Mouse (Mus musculus) liver, embryonic 11.5 days (tissue): ENCODE data around the gene Ddost. TPM values are rescaled to one million over a fixed set of nuclear protein-coding genes. Genes with fewer than 3 reads are reported as not detected.

Experiments
- ATAC-seq: fragments of 200-750 bp; cut with Nextera tagmentation; replicated peaks from 2 replicates; pipeline ENCODE4 v1.8.0; 2017; ENCODE audit warnings: moderate number of reproducible peaks, mild to moderate bottlenecking, moderate TSS enrichment, moderate library complexity; ENCODE audit not compliant: low FRiP score
- DNase-seq: peaks from one replicate; pipeline ENCODE4 v3.0.0-alpha.2; 2017; ENCODE audit warnings: low spot score
- H3K27ac ChIP-seq: fragments of 300-500 bp; sonication (generic); 2 replicates; pipeline ENCODE4 v1.5.1; 2014; ENCODE audit warnings: mild to moderate bottlenecking, low read depth, low read length, control low read depth
- H3K27me3 ChIP-seq: fragments of 300-500 bp; sonication (generic); replicated peaks from 2 replicates; pipeline ENCODE4 v1.6.1; 2014; ENCODE audit warnings: low read length, mixed read lengths; ENCODE audit not compliant: control insufficient read depth, insufficient read depth
- H3K36me3 ChIP-seq: fragments of 300-500 bp; sonication (generic); 2 replicates; pipeline ENCODE4 v1.6.1; 2014; ENCODE audit warnings: mild to moderate bottlenecking, low read length, moderate library complexity, mixed read lengths; ENCODE audit not compliant: control insufficient read depth, insufficient read depth
- H3K4me1 ChIP-seq: fragments of 300-500 bp; sonication (generic); replicated peaks from 2 replicates; pipeline ENCODE4 v1.6.1; 2014; ENCODE audit warnings: low read length, mixed read lengths; ENCODE audit not compliant: control insufficient read depth, insufficient read depth
- H3K4me2 ChIP-seq: fragments of 300-500 bp; sonication (generic); 2 replicates; pipeline ENCODE4 v1.6.1; 2014; ENCODE audit warnings: mild to moderate bottlenecking, control low read depth, moderate library complexity
- H3K4me3 ChIP-seq: fragments of 300-500 bp; sonication (generic); 2 replicates; pipeline ENCODE4 v1.5.1; 2014; ENCODE audit warnings: low read depth, low read length, control low read depth
- H3K9ac ChIP-seq: fragments of 300-500 bp; sonication (generic); 2 replicates; pipeline ENCODE4 v1.6.1; 2014; ENCODE audit warnings: low read depth, low read length, control low read depth
- H3K9me3 ChIP-seq: fragments of 300-500 bp; sonication (generic); 2 replicates; pipeline ENCODE4 v1.6.1; 2016; ENCODE audit warnings: low read length, inconsistent platforms, mixed read lengths; ENCODE audit not compliant: control insufficient read depth
- WGBS: fragments of 180-500 bp; shearing (Covaris S2); extraction: QIAGEN DNeasy Blood & Tissue Kit; methylation state at CpG from one replicate; pipeline ENCODE4 v1.1.7; 2014; 5-methylcytosine and 5-hydroxymethylcytosine counted together
- polyA plus RNA-seq: library from polyadenylated mRNA; unstranded; fragments of >200 nt; fragmentation: Nextera tagmentation; extraction: Ambion mirVana; gene quantifications from 2 replicates; pipeline ENCODE4 v1.2.1, GENCODE M21; 2014

Ddost gene
- polyA plus RNA-seq, 1 experiment from 2014 or later: 276 TPM

- 11% methylated on average over 18 of the region's 18 CpGs for WGBS
- H3K9me3 ChIP-seq: no peaks in the 10 kb centered on the region
- no peak for DNase-seq
- H3K27me3 ChIP-seq: no peaks in the 10 kb centered on the region
- peak overlapping the region; percentile 73 for H3K9ac ChIP-seq
- peaks cover 12% of the 10 kb centered on the region for H3K4me1 ChIP-seq
- H3K4me2 ChIP-seq: peak overlapping the region; percentile 79
- ATAC-seq: no peak
- peak overlapping the region; percentile 71 for H3K27ac ChIP-seq
- peak overlapping the region; percentile 87 for H3K4me3 ChIP-seq
- H3K36me3 ChIP-seq: no peaks in the 10 kb centered on the region; the same call in 1 of the 2 replicates
These were observed 788 bp upstream of the Ddost start for GRCm38 (mm10) chr4:138303742-138304141.

- Histone ChIP-seq H3K36me3 (peaks cover 24% of the 10 kb centered on the region), H3K27ac (no peak overlapping the region), H3K4me3 (no peak overlapping the region), H3K4me2 (no peak overlapping the region), H3K4me1 (peaks cover 12% of the 10 kb centered on the region), H3K9me3 (no peaks in the 10 kb centered on the region), H3K9ac (no peak overlapping the region), H3K27me3 (no peaks in the 10 kb centered on the region)
- DNase-seq (no peak), ATAC-seq (no peak)
- WGBS: 87% methylated on average over 3 of the region's 3 CpGs
These were observed 2.5 kb downstream of the Ddost start for GRCm38 (mm10) chr4:138307025-138307424.

GRCm38 (mm10) chr4:138307739-138308138 is 3.2 kb downstream of the Ddost start:
- Histone ChIP-seq H3K27me3 (no peaks in the 10 kb centered on the region), H3K4me1 (peaks cover 12% of the 10 kb centered on the region), H3K4me2 (no peak overlapping the region), H3K36me3 (peaks cover 29% of the 10 kb centered on the region), H3K9ac (no peak overlapping the region), H3K9me3 (no peaks in the 10 kb centered on the region), H3K27ac (no peak overlapping the region), H3K4me3 (no peak overlapping the region)
- WGBS: 86% methylated on average over 12 of the region's 12 CpGs
- no peak for ATAC-seq
- DNase-seq: no peak

GRCm38 (mm10) chr4:138310311-138310910 is 5.9 kb downstream of the Ddost start:
- Histone ChIP-seq H3K9ac (no peak overlapping the region), H3K4me1 (peaks cover 6% of the 10 kb centered on the region), H3K9me3 (no peaks in the 10 kb centered on the region), H3K36me3 (peaks cover 34% of the 10 kb centered on the region), H3K4me3 (no peak overlapping the region), H3K4me2 (no peak overlapping the region), H3K27me3 (no peaks in the 10 kb centered on the region), H3K27ac (no peak overlapping the region)
- no peak for ATAC-seq
- 95% methylated on average over 19 of the region's 19 CpGs for WGBS
- no peak for DNase-seq

- Histone ChIP-seq H3K9me3 (no peaks in the 10 kb centered on the region), H3K4me1 (no peaks in the 10 kb centered on the region), H3K36me3 (peaks cover 36% of the 10 kb centered on the region), H3K27me3 (no peaks in the 10 kb centered on the region), H3K9ac (no peak overlapping the region), H3K27ac (no peak overlapping the region), H3K4me2 (no peak overlapping the region), H3K4me3 (no peak overlapping the region)
- DNase-seq (no peak), ATAC-seq (peak; percentile 30; the same call in 1 of the 2 replicates)
- WGBS: 63% methylated on average over 8 of the region's 8 CpGs
These were observed 7.1 kb downstream of the Ddost start for GRCm38 (mm10) chr4:138311595-138311994.

- Histone ChIP-seq H3K27ac (no peak overlapping the region), H3K4me3 (no peak overlapping the region), H3K9ac (no peak overlapping the region), H3K9me3 (no peaks in the 10 kb centered on the region), H3K27me3 (no peaks in the 10 kb centered on the region), H3K36me3 (peaks cover 39% of the 10 kb centered on the region), H3K4me1 (no peaks in the 10 kb centered on the region), H3K4me2 (no peak overlapping the region)
- 96% methylated on average over 3 of the region's 3 CpGs for WGBS
- ATAC-seq: no peak
- DNase-seq: no peak
These were observed 7.6 kb downstream of the Ddost start for GRCm38 (mm10) chr4:138312105-138312504.

GRCm38 (mm10) chr4:138313021-138313420 is 8.5 kb downstream of the Ddost start:
- H3K4me3 ChIP-seq: no peak overlapping the region
- DNase-seq (no peak), ATAC-seq (no peak)
- H3K36me3 ChIP-seq: peaks cover 39% of the 10 kb centered on the region
- no peaks in the 10 kb centered on the region for H3K4me1 ChIP-seq
- H3K9me3 ChIP-seq: no peaks in the 10 kb centered on the region
- WGBS: 90% methylated on average over 11 of the region's 11 CpGs
- no peak overlapping the region for H3K4me2 ChIP-seq
- H3K9ac ChIP-seq: no peak overlapping the region
- H3K27me3 ChIP-seq: no peaks in the 10 kb centered on the region
- no peak overlapping the region for H3K27ac ChIP-seq

- DNase-seq: no peak
- H3K27ac ChIP-seq: no peak overlapping the region
- H3K9ac ChIP-seq: no peak overlapping the region
- WGBS: 83% methylated on average over 4 of the region's 4 CpGs
- H3K9me3 ChIP-seq: no peaks in the 10 kb centered on the region
- no peak overlapping the region for H3K4me3 ChIP-seq
- no peaks in the 10 kb centered on the region for H3K4me1 ChIP-seq
- ATAC-seq: no peak
- no peak overlapping the region for H3K4me2 ChIP-seq
- H3K36me3 ChIP-seq: peaks cover 39% of the 10 kb centered on the region
- H3K27me3 ChIP-seq: no peaks in the 10 kb centered on the region
These were observed 9.3 kb downstream of the Ddost start for GRCm38 (mm10) chr4:138313795-138314194.

- Histone ChIP-seq H3K9ac (no peak overlapping the region), H3K4me2 (no peak overlapping the region), H3K27ac (no peak overlapping the region), H3K36me3 (peaks cover 26% of the 10 kb centered on the region; the same call in 1 of the 2 replicates), H3K9me3 (no peaks in the 10 kb centered on the region), H3K27me3 (no peaks in the 10 kb centered on the region), H3K4me1 (no peaks in the 10 kb centered on the region), H3K4me3 (no peak overlapping the region)
- ATAC-seq (no peak), DNase-seq (no peak)
- 72% methylated on average over 9 of the region's 9 CpGs for WGBS
These were observed 11.3 kb downstream of the Ddost start for GRCm38 (mm10) chr4:138315781-138316180.
